Mouse (Mus musculus): ENCODE data around the gene Tor2a.

Gene Tor2a

GRCm38 (mm10) chr2:32729547-32729946 is 27.5 kb upstream of the Tor2a start:
- no peak for DNase-seq (ENCODE audit: low read depth)

GRCm38 (mm10) chr2:32730854-32731253 is 26.2 kb upstream of the Tor2a start:
- no peak for DNase-seq (ENCODE audit: low read depth)

- no peak for DNase-seq (ENCODE audit: low read depth)
These were observed 25.1 kb upstream of the Tor2a start for GRCm38 (mm10) chr2:32731911-32732310.

- DNase-seq (ENCODE audit: low read depth): no peak
These were observed 24.3 kb upstream of the Tor2a start for GRCm38 (mm10) chr2:32732695-32733094.

GRCm38 (mm10) chr2:32734480-32734879 is 22.6 kb upstream of the Tor2a start:
- DNase-seq (ENCODE audit: low read depth): no peak

GRCm38 (mm10) chr2:32734933-32735332 is 22.1 kb upstream of the Tor2a start:
- DNase-seq (ENCODE audit: low read depth): no peak

GRCm38 (mm10) chr2:32736306-32736829 is 20.7 kb upstream of the Tor2a start:
- no peak for DNase-seq (ENCODE audit: low read depth)

- no peak for DNase-seq (ENCODE audit: low read depth)
These were observed 20.0 kb upstream of the Tor2a start for GRCm38 (mm10) chr2:32737008-32737407.

- no peak for DNase-seq (ENCODE audit: low read depth)
These were observed 17.7 kb upstream of the Tor2a start for GRCm38 (mm10) chr2:32739311-32739710.

GRCm38 (mm10) chr2:32740916-32741272 is 16.1 kb upstream of the Tor2a start, which contains the start of gene 6330409D20Rik:
Gene 6330409D20Rik (minus strand): TSS chr2:32741016.
- no peak for DNase-seq (ENCODE audit: low read depth)

GRCm38 (mm10) chr2:32741273-32742172 is 15.5 kb upstream of the Tor2a start:
- no peak for DNase-seq (ENCODE audit: low read depth)

GRCm38 (mm10) chr2:32742173-32742531 is 14.9 kb upstream of the Tor2a start:
- no peak for DNase-seq (ENCODE audit: low read depth)

- no peak for DNase-seq (ENCODE audit: low read depth)
These were observed 12.6 kb upstream of the Tor2a start for GRCm38 (mm10) chr2:32744272-32744982.

GRCm38 (mm10) chr2:32749082-32749481 is 8.0 kb upstream of the Tor2a start:
- no peak for DNase-seq (ENCODE audit: low read depth)

GRCm38 (mm10) chr2:32750199-32750598 is 6.8 kb upstream of the Tor2a start:
- no peak for DNase-seq (ENCODE audit: low read depth)

- no peak for DNase-seq (ENCODE audit: low read depth)
These were observed 6.0 kb upstream of the Tor2a start for GRCm38 (mm10) chr2:32750887-32751664.

- DNase-seq (ENCODE audit: low read depth): no peak
These were observed 5.4 kb upstream of the Tor2a start for GRCm38 (mm10) chr2:32751665-32752033.

- no peak for DNase-seq (ENCODE audit: low read depth)
These were observed 4.9 kb upstream of the Tor2a start for GRCm38 (mm10) chr2:32752181-32752580.

GRCm38 (mm10) chr2:32756674-32757055 is 369 bp upstream of the Tor2a start:
- no peak for DNase-seq (ENCODE audit: low read depth)

GRCm38 (mm10) chr2:32758503-32758902 is 1.5 kb downstream of the Tor2a start:
- DNase-seq (ENCODE audit: low read depth): no peak

- no peak for DNase-seq (ENCODE audit: low read depth)
These were observed 2.0 kb downstream of the Tor2a start for GRCm38 (mm10) chr2:32759001-32759400.

GRCm38 (mm10) chr2:32761361-32761760 is 4.3 kb downstream of the Tor2a start:
- DNase-seq (ENCODE audit: low read depth): no peak

Measured in c-Kit-positive CD71-negative TER-119-negative erythroid progenitor cells, embryonic 14.5 days (primary cell).